Mouse (Mus musculus): ENCODE results near the gene Klf12. TPM values are rescaled to one million over a fixed set of nuclear protein-coding genes. Genes with fewer than 3 reads are reported as not detected.

Gene Klf12
- polyA plus RNA-seq, 1 experiment from 2014 or later: 15.4 TPM

GRCm38 (mm10) chr14:100282651-100283050 is 1.8 kb downstream of the Klf12 start:
- Histone ChIP-seq H3K4me1 (ENCODE audit: insufficient read depth) (peaks cover 5% of the 10 kb centered on the region; the same call in 1 of the 2 replicates), H3K27ac (ENCODE audit: low read depth) (0 out of 2 replicates have a peak overlapping the region, but pooled peaks have one; percentile 38), H3K4me3 (ENCODE audit: low read depth, low read length) (peak overlapping the region; percentile 66), H3K9me3 (ENCODE audit: low read depth, low read length) (no peaks in the 10 kb centered on the region), H3K36me3 (ENCODE audit: insufficient read depth) (no peaks in the 10 kb centered on the region), H3K27me3 (ENCODE audit: insufficient read depth, low read length) (no peaks in the 10 kb centered on the region), H3K4me2 (peak overlapping the region; percentile 82), H3K9ac (no peak overlapping the region)
- DNase-seq (peak; percentile 11), ATAC-seq (ENCODE audit: insufficient read depth) (no peak)
- 3% methylated on average over 7 of the region's 7 CpGs for WGBS
- no peak for TF ChIP-seq CTCF (IDR thresholded peaks at IDR 0.05; ENCODE audit: low read depth)

GRCm38 (mm10) chr14:100281734-100282133 is 2.7 kb downstream of the Klf12 start:
- Histone ChIP-seq H3K9ac (no peak overlapping the region), H3K36me3 (ENCODE audit: insufficient read depth) (no peaks in the 10 kb centered on the region), H3K27ac (ENCODE audit: low read depth) (no peak overlapping the region), H3K27me3 (ENCODE audit: insufficient read depth, low read length) (no peaks in the 10 kb centered on the region), H3K4me2 (peak overlapping the region; percentile 2; the same call in 1 of the 2 replicates), H3K9me3 (ENCODE audit: low read depth, low read length) (no peaks in the 10 kb centered on the region), H3K4me1 (ENCODE audit: insufficient read depth) (0 out of 2 replicates have a peak, but pooled peaks cover 2% of the 10 kb centered on the region), H3K4me3 (ENCODE audit: low read depth, low read length) (no peak overlapping the region)
- ATAC-seq (ENCODE audit: insufficient read depth): no peak
- no peak for TF ChIP-seq CTCF (IDR thresholded peaks at IDR 0.05; ENCODE audit: low read depth)
- 20% methylated on average over 3 of the region's 3 CpGs for WGBS
- peak; percentile 40 for DNase-seq

GRCm38 (mm10) chr14:100274179-100274578 is 10.3 kb downstream of the Klf12 start:
- TF ChIP-seq CTCF (IDR thresholded peaks at IDR 0.05; ENCODE audit: low read depth): no peak
- H3K9me3 ChIP-seq (ENCODE audit: low read depth, low read length): no peaks in the 10 kb centered on the region
- WGBS: 65% methylated on average over 2 of the region's 2 CpGs
- no peak overlapping the region for H3K4me3 ChIP-seq (ENCODE audit: low read depth, low read length)
- no peaks in the 10 kb centered on the region for H3K36me3 ChIP-seq (ENCODE audit: insufficient read depth)
- no peak overlapping the region for H3K9ac ChIP-seq
- no peak overlapping the region for H3K4me2 ChIP-seq
- H3K27me3 ChIP-seq (ENCODE audit: insufficient read depth, low read length): no peaks in the 10 kb centered on the region
- DNase-seq (no peak), ATAC-seq (ENCODE audit: insufficient read depth) (no peak)
- H3K4me1 ChIP-seq (ENCODE audit: insufficient read depth): no peaks in the 10 kb centered on the region
- H3K27ac ChIP-seq (ENCODE audit: low read depth): no peak overlapping the region

- Histone ChIP-seq H3K36me3 (ENCODE audit: insufficient read depth) (no peaks in the 10 kb centered on the region), H3K4me2 (no peak overlapping the region), H3K4me3 (ENCODE audit: low read depth, low read length) (no peak overlapping the region), H3K4me1 (ENCODE audit: insufficient read depth) (no peaks in the 10 kb centered on the region), H3K9me3 (ENCODE audit: low read depth, low read length) (no peaks in the 10 kb centered on the region), H3K9ac (no peak overlapping the region), H3K27ac (ENCODE audit: low read depth) (no peak overlapping the region), H3K27me3 (ENCODE audit: insufficient read depth, low read length) (no peaks in the 10 kb centered on the region)
- no peak for ATAC-seq (ENCODE audit: insufficient read depth)
- 68% methylated on average over 4 of the region's 4 CpGs for WGBS
- TF ChIP-seq CTCF (IDR thresholded peaks at IDR 0.05; ENCODE audit: low read depth): no peak
- DNase-seq: no peak
Measured at GRCm38 (mm10) chr14:100260531-100260930, 23.9 kb downstream of the Klf12 start.

GRCm38 (mm10) chr14:100243046-100243445 is 41.4 kb downstream of the Klf12 start:
- ATAC-seq (ENCODE audit: insufficient read depth): no peak
- TF ChIP-seq CTCF (IDR thresholded peaks at IDR 0.05; ENCODE audit: low read depth): no peak
- H3K4me2 ChIP-seq: no peak overlapping the region
- H3K4me3 ChIP-seq (ENCODE audit: low read depth, low read length): no peak overlapping the region
- H3K4me1 ChIP-seq (ENCODE audit: insufficient read depth): no peaks in the 10 kb centered on the region
- H3K36me3 ChIP-seq (ENCODE audit: insufficient read depth): 0 out of 2 replicates have a peak, but pooled peaks cover 4% of the 10 kb centered on the region
- H3K9me3 ChIP-seq (ENCODE audit: low read depth, low read length): no peaks in the 10 kb centered on the region
- H3K9ac ChIP-seq: no peak overlapping the region
- 87% methylated on average over 5 of the region's 5 CpGs for WGBS
- no peaks in the 10 kb centered on the region for H3K27me3 ChIP-seq (ENCODE audit: insufficient read depth, low read length)
- DNase-seq: no peak
- no peak overlapping the region for H3K27ac ChIP-seq (ENCODE audit: low read depth)

GRCm38 (mm10) chr14:100239874-100240273 is 44.6 kb downstream of the Klf12 start:
- DNase-seq (peak; percentile 18), ATAC-seq (ENCODE audit: insufficient read depth) (no peak)
- no peaks in the 10 kb centered on the region for H3K9me3 ChIP-seq (ENCODE audit: low read depth, low read length)
- no peak overlapping the region for H3K27ac ChIP-seq (ENCODE audit: low read depth)
- no peaks in the 10 kb centered on the region for H3K36me3 ChIP-seq (ENCODE audit: insufficient read depth)
- peaks cover 6% of the 10 kb centered on the region; the same call in 1 of the 2 replicates for H3K4me1 ChIP-seq (ENCODE audit: insufficient read depth)
- no peak overlapping the region for H3K4me2 ChIP-seq
- H3K4me3 ChIP-seq (ENCODE audit: low read depth, low read length): no peak overlapping the region
- H3K9ac ChIP-seq: no peak overlapping the region
- WGBS: 49% methylated on average over 4 of the region's 4 CpGs
- TF ChIP-seq CTCF (IDR thresholded peaks at IDR 0.05; ENCODE audit: low read depth): no peak
- H3K27me3 ChIP-seq (ENCODE audit: insufficient read depth, low read length): no peaks in the 10 kb centered on the region

GRCm38 (mm10) chr14:100236757-100237156 is 47.7 kb downstream of the Klf12 start:
- ATAC-seq (ENCODE audit: insufficient read depth): no peak
- TF ChIP-seq CTCF (IDR thresholded peaks at IDR 0.05; ENCODE audit: low read depth): no peak

More at GRCm38 (mm10) chr14:100236757-100237156, 47.7 kb downstream of the Klf12 start:
- Histone ChIP-seq H3K27me3 (ENCODE audit: insufficient read depth, low read length) (no peaks in the 10 kb centered on the region), H3K4me1 (ENCODE audit: insufficient read depth) (peaks cover 13% of the 10 kb centered on the region), H3K4me3 (ENCODE audit: low read depth, low read length) (no peak overlapping the region), H3K9ac (no peak overlapping the region), H3K36me3 (ENCODE audit: insufficient read depth) (no peaks in the 10 kb centered on the region), H3K4me2 (no peak overlapping the region), H3K9me3 (ENCODE audit: low read depth, low read length) (no peaks in the 10 kb centered on the region), H3K27ac (ENCODE audit: low read depth) (no peak overlapping the region)
- WGBS: 63% methylated on average over 7 of the region's 7 CpGs
- DNase-seq: no peak
